In genomic region chr6:128070921-128071558, GRCm38 (mm10) we compare ENCODE assay signal across 9 mouse cellular contexts.
DNase-seq lines count a peak whose midpoint lies in the region; ATAC-seq and TF ChIP-seq lines count a peak whose summit lies in the region.
"Had no signal": no experiment of that assay in that cellular context is flagged by ENCODE, and none has a peak within 500 bp of the region (broad histone marks: within the 10 kb centered on the region; RNA-seq: fewer than 3 reads in every experiment).

No protein-coding gene starts in this region.

- no peaks in the 10 kb centered on the region for H3K9me3 ChIP-seq in hindbrain, embryonic 10.5 days
- H3K9me3 ChIP-seq in hindbrain, embryonic 11.5 days (ENCODE audit: control insufficient read depth, low read length): no peaks in the 10 kb centered on the region
- no peaks in the 10 kb centered on the region for H3K9me3 ChIP-seq in embryonic facial prominence, embryonic 15.5 days (replicated peaks)
- H3K9me3 ChIP-seq in limb, embryonic 15.5 days: no peaks in the 10 kb centered on the region

- ATAC-seq in hindbrain, embryonic 11.5 days (ENCODE audit: low FRiP score): no peak
- no peak for ATAC-seq in embryonic facial prominence, embryonic 15.5 days (ENCODE audit: insufficient number of reproducible peaks, low FRiP score, low TSS enrichment, low read depth)
- no peak for ATAC-seq in limb, embryonic 15.5 days (ENCODE audit: insufficient number of reproducible peaks, low FRiP score, low TSS enrichment, low read depth)
- ATAC-seq in frontal cortex, adult (ENCODE audit: low TSS enrichment): no peak

- DNase-seq in hindbrain, embryonic 10.5 days (ENCODE audit: low spot score): no peak
- DNase-seq in hindbrain, embryonic 11.5 days (ENCODE audit: low spot score): no peak
- DNase-seq in cerebellum, adult 2 months: peak; percentile 72 to 81
- no peak for DNase-seq in frontal cortex, adult 2 months (ENCODE audit: extremely low spot score in 1 of 2, low spot score in 1 of 2)
- no peak for DNase-seq in embryo, embryonic 9.5 days (ENCODE audit: extremely low spot score)
- DNase-seq: kidney, postnatal 14 days had no signal

- no peak overlapping the region for H3K4me3 ChIP-seq in hindbrain, embryonic 10.5 days
- no peak overlapping the region for H3K4me3 ChIP-seq in hindbrain, embryonic 11.5 days (ENCODE audit: low read depth, low read length)
- no peak overlapping the region for H3K4me3 ChIP-seq in cerebellum, adult 2 months (replicated peaks; ENCODE audit: insufficient read depth, low read depth, low read length)
- no peak overlapping the region for H3K4me3 ChIP-seq in embryonic facial prominence, embryonic 15.5 days (replicated peaks)
- H3K4me3 ChIP-seq in limb, embryonic 15.5 days: no peak overlapping the region

- 80% methylated on average over 12 of the region's 12 CpGs for WGBS in hindbrain, embryonic 10.5 days
- 82% methylated on average over 12 of the region's 12 CpGs for WGBS in hindbrain, embryonic 11.5 days
- 12% methylated on average over 12 of the region's 12 CpGs for WGBS in cerebellum, adult 2 months
- WGBS in embryonic facial prominence, embryonic 15.5 days: 62% methylated on average over 12 of the region's 12 CpGs
- WGBS in limb, embryonic 15.5 days: 80% methylated on average over 12 of the region's 12 CpGs

- no peaks in the 10 kb centered on the region for H3K36me3 ChIP-seq in hindbrain, embryonic 10.5 days
- H3K36me3 ChIP-seq in hindbrain, embryonic 11.5 days (ENCODE audit: control insufficient read depth, insufficient read depth, low read length): no peaks in the 10 kb centered on the region
- H3K36me3 ChIP-seq in embryonic facial prominence, embryonic 15.5 days: 0 out of 2 replicates have a peak, but pooled peaks cover 4% of the 10 kb centered on the region
- H3K36me3 ChIP-seq in limb, embryonic 15.5 days: no peaks in the 10 kb centered on the region

- no peak overlapping the region for H3K9ac ChIP-seq in hindbrain, embryonic 11.5 days (ENCODE audit: low read depth, low read length)
- no peak overlapping the region for H3K9ac ChIP-seq in embryonic facial prominence, embryonic 15.5 days
- no peak overlapping the region for H3K9ac ChIP-seq in limb, embryonic 15.5 days

- H3K4me1 ChIP-seq in hindbrain, embryonic 10.5 days (replicated peaks): peaks cover 63% of the 10 kb centered on the region
- H3K4me1 ChIP-seq in hindbrain, embryonic 11.5 days (replicated peaks; ENCODE audit: control insufficient read depth, insufficient read depth, low read length): no peaks in the 10 kb centered on the region
- H3K4me1 ChIP-seq in cerebellum, adult 2 months (ENCODE audit: control insufficient read depth, insufficient read depth, low read length): peaks cover 65% of the 10 kb centered on the region
- H3K4me1 ChIP-seq in embryonic facial prominence, embryonic 15.5 days: peaks cover 65% of the 10 kb centered on the region
- peaks cover 48% of the 10 kb centered on the region for H3K4me1 ChIP-seq in limb, embryonic 15.5 days

- TF ChIP-seq POLR2A in cerebellum, adult 2 months (IDR thresholded peaks at IDR 0.05; ENCODE audit: borderline replicate concordance, insufficient read depth, low read length): no peak

- TF ChIP-seq CTCF in cerebellum, adult 2 months (IDR thresholded peaks at IDR 0.05; ENCODE audit: borderline replicate concordance, insufficient read depth, low read depth, low read length): no peak

- no peaks in the 10 kb centered on the region for H3K27me3 ChIP-seq in hindbrain, embryonic 10.5 days (ENCODE audit: insufficient read depth, poor library complexity, severe bottlenecking)
- no peaks in the 10 kb centered on the region for H3K27me3 ChIP-seq in hindbrain, embryonic 11.5 days (ENCODE audit: control insufficient read depth, insufficient read depth, low read length)
- H3K27me3 ChIP-seq in cerebellum, adult 2 months (ENCODE audit: control insufficient read depth, insufficient read depth, low read length): no peaks in the 10 kb centered on the region
- no peaks in the 10 kb centered on the region for H3K27me3 ChIP-seq in embryonic facial prominence, embryonic 15.5 days
- H3K27me3 ChIP-seq in limb, embryonic 15.5 days: no peaks in the 10 kb centered on the region

- H3K27ac ChIP-seq in hindbrain, embryonic 10.5 days: peak overlapping the region; percentile 25; the same call in 1 of the 2 replicates
- H3K27ac ChIP-seq in hindbrain, embryonic 11.5 days (ENCODE audit: low read depth, low read length): no peak overlapping the region
- H3K27ac ChIP-seq in cerebellum, adult 2 months (ENCODE audit: insufficient read depth, low read length): peak overlapping the region; percentile 96
- peak overlapping the region; percentile 73 for H3K27ac ChIP-seq in embryonic facial prominence, embryonic 15.5 days (replicated peaks)
- peak overlapping the region; percentile 77 for H3K27ac ChIP-seq in limb, embryonic 15.5 days

- no peak overlapping the region for H3K4me2 ChIP-seq in hindbrain, embryonic 11.5 days (replicated peaks; ENCODE audit: low read depth, low read length)
- no peak overlapping the region for H3K4me2 ChIP-seq in embryonic facial prominence, embryonic 15.5 days (replicated peaks)
- no peak overlapping the region for H3K4me2 ChIP-seq in limb, embryonic 15.5 days

Comparison
In these comparisons a context has a peak if more than half of its experiments do, and no peak if none do; other contexts are left out.
1. DNase-seq: peak in cerebellum, adult 2 months (2 of 2); none in hindbrain, embryonic 10.5 days (single experiment), hindbrain, embryonic 11.5 days (single experiment), frontal cortex, adult 2 months (0 of 2) and embryo, embryonic 9.5 days (single experiment).